Mouse (Mus musculus): ENCODE measurements around the gene Lasp1. TPM values are rescaled to one million over a fixed set of nuclear protein-coding genes. Genes with fewer than 3 reads are reported as not detected.

The Lasp1 gene
- total and polyA plus RNA-seq, 3 experiments = 12.5 to 45.4 (median 18.6) TPM

DNA sequence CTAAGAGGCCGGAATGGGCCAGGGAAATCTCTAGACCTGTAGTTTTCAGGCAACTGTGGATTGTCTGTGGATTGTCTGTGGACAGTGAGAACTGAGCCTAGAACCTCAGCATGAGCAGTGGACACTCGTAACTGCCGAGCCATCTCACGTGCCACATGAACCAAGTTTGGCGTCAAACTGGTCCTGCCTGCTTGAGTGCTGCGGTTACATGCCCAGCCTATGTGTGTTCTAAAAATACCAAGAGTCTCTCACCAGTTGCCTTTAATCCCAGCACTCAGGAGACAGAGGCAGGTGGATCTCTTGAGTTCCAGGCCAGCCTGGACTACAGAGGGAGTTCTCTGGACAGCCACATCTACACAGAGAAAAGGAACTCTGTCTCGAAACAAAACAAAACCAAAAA, 30.6 kb downstream of the Lasp1 start:
- Histone ChIP-seq H3K27ac (ENCODE audit: insufficient read depth, low read depth) (no peak overlapping the region), H3K79me2 (replicated peaks; ENCODE audit: control insufficient read depth, extremely low read depth, insufficient read depth, poor library complexity, severe bottlenecking) (no peaks in the 10 kb centered on the region), H3K9me3 (replicated peaks; ENCODE audit: low read length) (no peaks in the 10 kb centered on the region), H3K4me3 (replicated peaks in 1 of 3; ENCODE audit: low read depth in 2 of 3, low read length in 2 of 3, poor library complexity in 1 of 3) (no peak overlapping the region), H3K27me3 (replicated peaks) (no peaks in the 10 kb centered on the region), H3K9ac (ENCODE audit: insufficient read depth, low read depth) (no peak overlapping the region), H3K4me2 (ENCODE audit: insufficient read depth, low read depth, poor library complexity, severe bottlenecking) (no peak overlapping the region), H3K4me1 (ENCODE audit: control insufficient read depth in 1 of 2, insufficient read depth in 2 of 2) (peaks cover 15 to 41% of the 10 kb centered on the region in 2 experiments), H3K36me3 (replicated peaks in 1 of 2; ENCODE audit: control insufficient read depth in 1 of 2, insufficient read depth in 1 of 2, low read length in 1 of 2) (peaks cover 16 to 71% of the 10 kb centered on the region in 2 experiments)
- dilution Hi-C loops (cut with MboI; ENCODE audit: extremely low pct_ligation_motif_present, extremely low pct_unique_long_range_greater_than_20kb, low sequenced_read_pairs) = no loop called here
- in situ Hi-C loops (cut with MboI; ENCODE audit: low pct_ligation_motif_present, low pct_unique_long_range_greater_than_20kb, low sequenced_read_pairs) = no loop called here
- TF ChIP-seq POLR2A (IDR thresholded peaks at IDR 0.05; ENCODE audit: low read depth, low read length) (no peak), EP300 (IDR thresholded peaks at IDR 0.05; ENCODE audit: low read length) (no peak), SIN3A (IDR thresholded peaks at IDR 0.05; ENCODE audit: low read length) (no peak), MXI1 (IDR thresholded peaks at IDR 0.05; ENCODE audit: low read depth, low read length) (no peak), RCOR1 (conservative IDR thresholded peaks at IDR 0.05; ENCODE audit: low read depth, low read length) (no peak), UBTF (IDR thresholded peaks at IDR 0.05; ENCODE audit: low read depth, low read length) (no peak), RAD21 (IDR thresholded peaks at IDR 0.05; ENCODE audit: low read depth, low read length) (no peak), IRF4 (IDR thresholded peaks at IDR 0.05; ENCODE audit: low read depth, low read length) (no peak), TCF12 (IDR thresholded peaks at IDR 0.05; ENCODE audit: low read depth, low read length) (no peak), SMC3 (IDR thresholded peaks at IDR 0.05; ENCODE audit: low read depth, low read length) (no peak)
- no peak for DNase-seq (ENCODE audit: extremely low read depth)

DNA sequence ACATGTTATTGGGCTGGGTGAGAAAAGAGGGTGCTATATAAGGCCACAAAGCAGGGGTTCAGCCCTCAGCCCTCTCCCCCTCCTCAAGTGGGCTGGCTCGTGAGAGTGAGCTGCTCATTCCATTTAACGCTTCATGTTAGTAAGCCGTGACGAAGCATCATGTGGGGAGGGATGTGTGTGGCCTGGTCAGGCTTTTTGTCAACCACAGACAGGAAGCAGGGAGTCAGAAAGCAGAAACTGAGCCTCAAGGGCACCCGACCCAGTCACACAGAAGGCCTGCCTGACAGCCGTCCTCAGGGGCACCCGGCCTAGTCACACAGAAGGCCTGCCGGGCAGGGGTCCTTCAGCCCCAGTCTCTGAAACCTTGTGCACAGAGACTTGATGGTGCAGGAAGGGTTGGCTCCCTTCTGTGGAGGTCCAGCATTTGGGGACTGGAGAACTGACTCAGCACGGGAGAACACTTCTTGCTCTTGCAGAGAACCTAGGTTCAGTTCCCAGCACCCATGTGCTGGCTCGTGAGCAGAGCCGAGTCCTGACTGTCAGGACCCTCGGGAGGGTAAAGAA, 31.2 kb downstream of the Lasp1 start:
- Histone ChIP-seq H3K27ac (ENCODE audit: insufficient read depth, low read depth) (no peak overlapping the region; the same call in 1 of the 2 replicates), H3K4me2 (ENCODE audit: insufficient read depth, low read depth, poor library complexity, severe bottlenecking) (no peak overlapping the region), H3K4me1 (ENCODE audit: control insufficient read depth in 1 of 2, insufficient read depth in 2 of 2) (peaks cover 15 to 39% of the 10 kb centered on the region in 2 experiments), H3K79me2 (replicated peaks; ENCODE audit: control insufficient read depth, extremely low read depth, insufficient read depth, poor library complexity, severe bottlenecking) (no peaks in the 10 kb centered on the region), H3K4me3 (replicated peaks in 1 of 3; ENCODE audit: low read depth in 2 of 3, low read length in 2 of 3, poor library complexity in 1 of 3) (no peak overlapping the region), H3K9me3 (replicated peaks; ENCODE audit: low read length) (no peaks in the 10 kb centered on the region), H3K36me3 (replicated peaks in 1 of 2; ENCODE audit: control insufficient read depth in 1 of 2, insufficient read depth in 1 of 2, low read length in 1 of 2) (peaks cover 19 to 71% of the 10 kb centered on the region in 2 experiments), H3K27me3 (replicated peaks) (no peaks in the 10 kb centered on the region), H3K9ac (ENCODE audit: insufficient read depth, low read depth) (no peak overlapping the region)
- peak; percentile 87 for DNase-seq (ENCODE audit: extremely low read depth)
- in situ Hi-C loops (cut with MboI; ENCODE audit: low pct_ligation_motif_present, low pct_unique_long_range_greater_than_20kb, low sequenced_read_pairs) = no loop called here
- dilution Hi-C loops (cut with MboI; ENCODE audit: extremely low pct_ligation_motif_present, extremely low pct_unique_long_range_greater_than_20kb, low sequenced_read_pairs) = no loop called here
- TF ChIP-seq ZC3H11A (IDR thresholded peaks at IDR 0.05; ENCODE audit: low read depth, low read length) (no peak), UBTF (IDR thresholded peaks at IDR 0.05; ENCODE audit: low read depth, low read length) (no peak; the same call in 1 of the 2 replicates), ZKSCAN1 (IDR thresholded peaks at IDR 0.05; ENCODE audit: borderline replicate concordance, low read depth, low read length) (no peak), ELF1 (IDR thresholded peaks at IDR 0.05; ENCODE audit: low read depth, low read length) (peak; percentile 49; the same call in 1 of the 2 replicates), ETS1 (conservative IDR thresholded peaks at IDR 0.05; ENCODE audit: low read depth, low read length) (peak; percentile 70), CTCF (conservative IDR thresholded peaks at IDR 0.05 in 1 of 2, IDR thresholded peaks at IDR 0.05 in 1 of 2; ENCODE audit: low read depth in 2 of 2, low read length in 2 of 2) (no peak), NRF1 (IDR thresholded peaks at IDR 0.05; ENCODE audit: low read depth, low read length) (no peak), JUN (IDR thresholded peaks at IDR 0.05; ENCODE audit: insufficient read depth, low read depth, low read length) (no peak), ZMIZ1 (IDR thresholded peaks at IDR 0.05; ENCODE audit: low read depth, low read length) (no peak), MXI1 (IDR thresholded peaks at IDR 0.05; ENCODE audit: low read depth, low read length) (no peak), EP300 (IDR thresholded peaks at IDR 0.05; ENCODE audit: low read length) (peak; percentile 47; the same call in 1 of the 2 replicates), POLR2A (IDR thresholded peaks at IDR 0.05; ENCODE audit: low read depth, low read length) (peak; percentile 32; the same call in 1 of the 2 replicates), PAX5 (IDR thresholded peaks at IDR 0.05; ENCODE audit: low read length) (no peak), NELFE (IDR thresholded peaks at IDR 0.05; ENCODE audit: low read depth, low read length) (no peak), E2F4 (IDR thresholded peaks at IDR 0.05; ENCODE audit: insufficient replicate concordance, low read depth, low read length) (no peak), CHD2 (IDR thresholded peaks at IDR 0.05; ENCODE audit: low read length) (no peak), USF1 (IDR thresholded peaks at IDR 0.05; ENCODE audit: low read depth, low read length) (no peak), GABPA (IDR thresholded peaks at IDR 0.05; ENCODE audit: insufficient replicate concordance, low read depth, low read length) (no peak), MYC (IDR thresholded peaks at IDR 0.05; ENCODE audit: low read depth, low read length) (no peak), HCFC1 (IDR thresholded peaks at IDR 0.05; ENCODE audit: low read depth, low read length) (no peak), KAT2A (IDR thresholded peaks at IDR 0.05; ENCODE audit: insufficient replicate concordance, low read length) (no peak), IRF4 (IDR thresholded peaks at IDR 0.05; ENCODE audit: low read depth, low read length) (no peak), SIN3A (IDR thresholded peaks at IDR 0.05; ENCODE audit: low read length) (no peak), MEF2A (IDR thresholded peaks at IDR 0.05; ENCODE audit: borderline replicate concordance, low read depth, low read length) (no peak), POLR2AphosphoS2 (IDR thresholded peaks at IDR 0.05; ENCODE audit: low read depth, low read length) (no peak), USF2 (conservative IDR thresholded peaks at IDR 0.05; ENCODE audit: low read depth, low read length) (no peak), MAX (IDR thresholded peaks at IDR 0.05; ENCODE audit: low read length) (peak; percentile 63; the same call in 1 of the 2 replicates), ZNF384 (IDR thresholded peaks at IDR 0.05; ENCODE audit: low read depth, low read length) (no peak)

Measured in CH12.LX (cell line).